Mouse (Mus musculus): ENCODE data around the gene Zfp451. TPM values are rescaled to one million over a fixed set of nuclear protein-coding genes. Genes with fewer than 3 reads are reported as not detected.

The Zfp451 gene
- total and polyA plus RNA-seq, 3 experiments = 15.8 to 281 (median 20.6) TPM

GRCm38 (mm10) chr1:33742903-33743302, 71.5 kb downstream of the Zfp451 start:
- no peak overlapping the region for H3K27ac ChIP-seq (ENCODE audit: control insufficient read depth, low read depth, low read length)
- TF ChIP-seq RAD21 (IDR thresholded peaks at IDR 0.05; ENCODE audit: low read depth, low read length) (peak; percentile 15), SMC3 (IDR thresholded peaks at IDR 0.05; ENCODE audit: low read depth, low read length) (peak; percentile 59), ELF1 (IDR thresholded peaks at IDR 0.05; ENCODE audit: low read depth, low read length) (no peak), GABPA (IDR thresholded peaks at IDR 0.05; ENCODE audit: low read depth, low read length) (no peak), POLR2A (IDR thresholded peaks at IDR 0.05; ENCODE audit: control insufficient read depth in 1 of 2, insufficient read depth in 1 of 2, low read depth in 1 of 2, low read length in 2 of 2, poor library complexity in 1 of 2) (no peak), USF1 (IDR thresholded peaks at IDR 0.05; ENCODE audit: low read depth, low read length) (no peak), ETS1 (IDR thresholded peaks at IDR 0.05; ENCODE audit: low read depth, low read length) (no peak), POLR2AphosphoS5 (IDR thresholded peaks at IDR 0.05; ENCODE audit: borderline replicate concordance, low read depth, low read length) (no peak), TBP (IDR thresholded peaks at IDR 0.05; ENCODE audit: low read depth, low read length) (0 out of 2 replicates have a peak, but pooled peaks have one; percentile 15), NELFE (IDR thresholded peaks at IDR 0.05; ENCODE audit: low read depth, low read length) (no peak), ZNF384 (IDR thresholded peaks at IDR 0.05; ENCODE audit: low read depth, low read length) (no peak), MXI1 (IDR thresholded peaks at IDR 0.05; ENCODE audit: low read depth, low read length) (no peak), SIN3A (IDR thresholded peaks at IDR 0.05; ENCODE audit: low read length) (no peak), BHLHE40 (IDR thresholded peaks at IDR 0.05; ENCODE audit: borderline replicate concordance, low read depth, low read length) (no peak), CTCF (IDR thresholded peaks at IDR 0.05 in 2 of 3, conservative IDR thresholded peaks at IDR 0.05 in 1 of 3; ENCODE audit: control insufficient read depth in 1 of 3, insufficient read depth in 1 of 3, low read depth in 2 of 3, low read length in 3 of 3, poor library complexity in 1 of 3, severe bottlenecking in 1 of 3) (peak; percentile 68 to 77 (median 73)), CHD1 (IDR thresholded peaks at IDR 0.05; ENCODE audit: low read depth, low read length) (no peak)
- no peaks in the 10 kb centered on the region for H3K4me1 ChIP-seq (ENCODE audit: control insufficient read depth in 1 of 2, insufficient read depth in 2 of 2, low read length in 2 of 2)
- no peaks in the 10 kb centered on the region for H3K79me2 ChIP-seq (ENCODE audit: control insufficient read depth, insufficient read depth, low read length, poor library complexity)
- peak; percentile 64 for DNase-seq (ENCODE audit: low read depth, low spot score)
- H3K9ac ChIP-seq (ENCODE audit: control insufficient read depth, low read depth, low read length, poor library complexity, severe bottlenecking) = no peak overlapping the region
- no peaks in the 10 kb centered on the region for H3K9me3 ChIP-seq (replicated peaks; ENCODE audit: insufficient read depth, low read length)
- H3K36me3 ChIP-seq (ENCODE audit: control insufficient read depth in 1 of 2, insufficient read depth in 2 of 2, low read length in 2 of 2) = peaks cover 0 to 9% of the 10 kb centered on the region in 2 experiments; a peak in 1 of 4 replicates
- no peaks in the 10 kb centered on the region for H3K27me3 ChIP-seq (ENCODE audit: control insufficient read depth in 1 of 2, insufficient read depth in 2 of 2, low read length in 2 of 2)
- H3K4me3 ChIP-seq (ENCODE audit: control insufficient read depth in 1 of 2, insufficient read depth in 1 of 2, low read depth in 2 of 2, low read length in 2 of 2) = no peak overlapping the region

DNA sequence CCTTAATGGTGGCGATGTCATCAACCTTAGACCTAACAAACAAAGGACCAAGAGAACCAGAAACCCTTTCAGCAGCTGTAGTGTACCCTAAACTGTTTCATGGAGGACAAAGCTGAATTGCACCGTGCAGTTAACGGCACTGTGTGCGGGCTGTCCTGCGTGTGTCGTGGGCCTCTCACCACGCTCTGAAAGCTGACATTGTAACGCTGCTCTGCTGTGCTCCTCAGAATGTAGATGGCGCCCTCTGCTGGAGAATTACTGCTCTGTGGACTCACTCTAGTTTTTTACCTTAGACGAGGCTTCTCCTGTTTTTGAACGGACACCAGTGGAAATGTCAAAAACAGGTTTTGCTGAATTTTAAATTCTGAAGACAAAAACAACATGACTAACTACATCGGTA, 75.1 kb downstream of the Zfp451 start:
- Histone ChIP-seq H3K9me3 (replicated peaks; ENCODE audit: insufficient read depth, low read length) (no peaks in the 10 kb centered on the region), H3K79me2 (ENCODE audit: control insufficient read depth, insufficient read depth, low read length, poor library complexity) (no peaks in the 10 kb centered on the region), H3K4me1 (ENCODE audit: control insufficient read depth in 1 of 2, insufficient read depth in 2 of 2, low read length in 2 of 2) (no peaks in the 10 kb centered on the region), H3K4me3 (ENCODE audit: control insufficient read depth in 1 of 2, insufficient read depth in 1 of 2, low read depth in 2 of 2, low read length in 2 of 2) (no peak overlapping the region), H3K9ac (ENCODE audit: control insufficient read depth, low read depth, low read length, poor library complexity, severe bottlenecking) (no peak overlapping the region), H3K27me3 (ENCODE audit: control insufficient read depth in 1 of 2, insufficient read depth in 2 of 2, low read length in 2 of 2) (no peaks in the 10 kb centered on the region), H3K27ac (ENCODE audit: control insufficient read depth, low read depth, low read length) (no peak overlapping the region), H3K36me3 (ENCODE audit: control insufficient read depth in 1 of 2, insufficient read depth in 2 of 2, low read length in 2 of 2) (no peaks in the 10 kb centered on the region; a peak in 1 of 4 replicates)
- TF ChIP-seq CTCF (IDR thresholded peaks at IDR 0.05 in 2 of 3, conservative IDR thresholded peaks at IDR 0.05 in 1 of 3; ENCODE audit: control insufficient read depth in 1 of 3, insufficient read depth in 1 of 3, low read depth in 2 of 3, low read length in 3 of 3, poor library complexity in 1 of 3, severe bottlenecking in 1 of 3) (peak; percentile 80 to 87 (median 81)), ZNF384 (IDR thresholded peaks at IDR 0.05; ENCODE audit: low read depth, low read length) (0 out of 2 replicates have a peak, but pooled peaks have one; percentile 38), EP300 (IDR thresholded peaks at IDR 0.05; ENCODE audit: low read depth in 1 of 2, low read length in 2 of 2) (no peak), NRF1 (IDR thresholded peaks at IDR 0.05; ENCODE audit: insufficient read depth, low read depth, low read length, poor library complexity, severe bottlenecking) (no peak), ZC3H11A (IDR thresholded peaks at IDR 0.05; ENCODE audit: low read depth, low read length) (peak; percentile 62), SMC3 (IDR thresholded peaks at IDR 0.05; ENCODE audit: low read depth, low read length) (peak; percentile 75), MAZ (IDR thresholded peaks at IDR 0.05; ENCODE audit: low read depth, low read length) (no peak), RAD21 (IDR thresholded peaks at IDR 0.05; ENCODE audit: low read depth, low read length) (peak; percentile 82)
- peak; percentile 80 for DNase-seq (ENCODE audit: low read depth, low spot score)
